Mouse (Mus musculus) kidney, embryonic 14.5 days (tissue): ENCODE results near the gene Arnt2. TPM values are rescaled to one million over a fixed set of nuclear protein-coding genes. Genes with fewer than 3 reads are reported as not detected.
A peak's percentile ranks its signal among the peaks of the same experiment; 100 is the strongest.

Source experiments
- ATAC-seq: fragments of 200-750 bp; cut with Nextera tagmentation; 2 replicates; pipeline ENCODE4 v1.8.0; 2017; ENCODE audit warnings: moderate number of reproducible peaks, mild to moderate bottlenecking, moderate TSS enrichment, moderate library complexity; ENCODE audit not compliant: low FRiP score, low TSS enrichment
- H3K27ac ChIP-seq: fragments of 300-500 bp; sonication (generic); 2 replicates; pipeline ENCODE4 v1.5.1; 2014; ENCODE audit warnings: low read depth, mild to moderate bottlenecking, low read length, moderate library complexity, mixed read lengths
- H3K27me3 ChIP-seq: fragments of 300-500 bp; sonication (generic); 2 replicates; pipeline ENCODE4 v1.6.1; 2014; ENCODE audit warnings: mild to moderate bottlenecking, low read length; ENCODE audit not compliant: control insufficient read depth, insufficient read depth
- H3K36me3 ChIP-seq: fragments of 300-500 bp; sonication (generic); 2 replicates; pipeline ENCODE4 v1.6.1; 2014; ENCODE audit warnings: low read length, mixed read lengths; ENCODE audit not compliant: control insufficient read depth, insufficient read depth
- H3K4me1 ChIP-seq: fragments of 300-500 bp; sonication (generic); 2 replicates; pipeline ENCODE4 v1.6.1; 2014; ENCODE audit warnings: low read length, mixed read lengths; ENCODE audit not compliant: control insufficient read depth, insufficient read depth
- H3K4me2 ChIP-seq: fragments of 300-500 bp; sonication (generic); replicated peaks from 2 replicates; pipeline ENCODE4 v1.6.1; 2014; ENCODE audit warnings: low read depth, mild to moderate bottlenecking, low read length
- H3K4me3 ChIP-seq: fragments of 300-500 bp; sonication (generic); 2 replicates; pipeline ENCODE4 v1.5.1; 2014; ENCODE audit warnings: mild to moderate bottlenecking, low read length
- H3K9ac ChIP-seq: fragments of 300-500 bp; sonication (generic); 2 replicates; pipeline ENCODE4 v1.6.1; 2014; ENCODE audit warnings: low read depth, mild to moderate bottlenecking, low read length, moderate library complexity
- H3K9me3 ChIP-seq: fragments of 300-500 bp; sonication (generic); 2 replicates; pipeline ENCODE4 v1.6.1; 2016; ENCODE audit warnings: low read length; ENCODE audit not compliant: control insufficient read depth
- WGBS: fragments of 180-500 bp; shearing (Covaris S2); extraction: QIAGEN DNeasy Blood & Tissue Kit; methylation state at CpG from one replicate; pipeline ENCODE4 v1.1.7; 2014; 5-methylcytosine and 5-hydroxymethylcytosine counted together
- polyA plus RNA-seq: library from polyadenylated mRNA; unstranded; fragments of >200 nt; fragmentation: Nextera tagmentation; extraction: Ambion mirVana; gene quantifications from 2 replicates; pipeline ENCODE4 v1.2.1, GENCODE M21; 2014

Gene Arnt2
- polyA plus RNA-seq, 1 experiment from 2014 or later = 10.5 TPM

DNA sequence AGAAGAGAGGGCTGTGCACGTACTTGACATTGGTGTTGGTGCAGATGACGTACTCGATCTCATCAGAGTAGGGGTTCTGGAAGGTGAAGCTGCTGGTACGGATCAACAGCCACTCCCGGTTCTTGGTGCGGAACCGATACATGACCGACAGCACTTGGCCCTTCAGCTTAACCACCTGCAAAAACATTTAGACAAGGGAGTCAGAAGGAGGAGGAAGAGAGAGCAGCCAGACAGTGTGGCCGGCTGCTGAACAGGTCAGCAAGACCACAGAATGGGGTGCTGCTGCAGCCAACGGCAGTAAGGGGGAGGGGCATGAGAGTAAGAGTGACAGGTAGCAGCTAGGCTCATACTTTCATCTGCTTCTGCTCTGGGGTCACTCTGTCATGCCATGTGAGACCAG lies 134.7 kb downstream of the Arnt2 start:
- no peak overlapping the region for H3K27ac ChIP-seq
- no peak overlapping the region for H3K9ac ChIP-seq
- no peak overlapping the region for H3K4me3 ChIP-seq
- H3K27me3 ChIP-seq = no peaks in the 10 kb centered on the region
- H3K4me2 ChIP-seq = no peak overlapping the region
- H3K9me3 ChIP-seq = no peaks in the 10 kb centered on the region
- no peaks in the 10 kb centered on the region for H3K4me1 ChIP-seq
- peak; percentile 74 for ATAC-seq
- H3K36me3 ChIP-seq = no peaks in the 10 kb centered on the region
- 49% methylated on average over 10 of the region's 10 CpGs for WGBS

DNA sequence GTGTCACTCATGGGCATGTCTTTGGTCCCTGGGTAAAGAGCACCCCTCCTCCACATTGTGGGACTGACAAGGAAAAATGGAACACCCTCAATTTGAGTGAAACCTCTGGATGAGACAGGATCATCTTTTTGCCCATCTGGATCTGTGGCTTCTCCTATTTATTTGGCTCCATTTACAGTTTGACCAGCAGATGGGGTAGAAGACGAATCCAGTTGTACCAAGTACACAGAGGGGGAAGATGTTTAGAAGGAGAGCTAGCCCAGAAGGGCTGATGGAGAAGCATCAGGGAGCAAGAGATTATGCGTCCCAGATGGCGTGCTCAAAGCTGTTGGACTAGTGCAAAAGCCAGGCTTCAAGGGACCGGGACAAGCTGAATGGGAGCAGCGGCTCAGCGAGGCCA lies 136.0 kb downstream of the Arnt2 start:
- ATAC-seq = no peak
- H3K27ac ChIP-seq = no peak overlapping the region
- no peaks in the 10 kb centered on the region for H3K36me3 ChIP-seq

DNA sequence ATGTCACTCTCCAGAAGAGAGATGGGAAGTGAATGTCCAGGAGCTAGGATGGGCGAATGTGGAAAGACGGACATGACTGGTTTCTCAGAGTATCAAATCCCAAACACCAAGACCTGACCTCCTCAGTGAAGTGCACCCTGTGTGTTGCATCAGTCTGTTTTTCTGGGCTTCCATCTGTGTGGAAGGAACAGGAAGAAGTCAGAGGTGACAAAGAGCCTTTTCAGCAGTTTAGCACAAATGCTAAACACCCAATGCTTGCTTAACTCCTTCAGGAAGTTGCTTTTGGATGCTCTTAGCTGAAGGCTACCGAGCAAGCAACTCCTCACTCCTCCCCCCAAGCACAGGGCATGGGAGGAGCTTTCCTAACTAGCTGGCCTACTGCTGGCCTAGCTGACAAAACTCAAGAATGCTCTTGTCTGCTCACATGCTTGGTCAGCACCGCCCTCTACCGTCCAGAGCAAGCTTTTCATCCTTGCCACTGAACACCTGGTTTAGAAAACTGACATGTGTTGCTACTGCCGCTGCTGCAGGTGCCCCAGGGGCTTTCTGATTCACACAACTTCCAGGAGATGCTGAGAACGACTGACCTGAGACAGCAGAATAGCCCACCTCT lies 137.7 kb downstream of the Arnt2 start:
- H3K4me1 ChIP-seq = no peaks in the 10 kb centered on the region
- peak; percentile 86 for ATAC-seq
- no peak overlapping the region for H3K4me3 ChIP-seq
- H3K27me3 ChIP-seq = no peaks in the 10 kb centered on the region
- H3K9me3 ChIP-seq = no peaks in the 10 kb centered on the region
- 29% methylated on average over 7 of the region's 7 CpGs for WGBS
- no peak overlapping the region for H3K9ac ChIP-seq
- H3K36me3 ChIP-seq = no peaks in the 10 kb centered on the region; the same call in 1 of the 2 replicates
- H3K27ac ChIP-seq = no peak overlapping the region
- H3K4me2 ChIP-seq = no peak overlapping the region

More for the DNA sequence above, 136.0 kb downstream of the Arnt2 start:
- Histone ChIP-seq H3K4me1 (no peaks in the 10 kb centered on the region), H3K9ac (no peak overlapping the region), H3K4me2 (no peak overlapping the region), H3K4me3 (no peak overlapping the region), H3K27me3 (no peaks in the 10 kb centered on the region), H3K9me3 (no peaks in the 10 kb centered on the region)
- WGBS = 93% methylated on average over 6 of the region's 6 CpGs

DNA sequence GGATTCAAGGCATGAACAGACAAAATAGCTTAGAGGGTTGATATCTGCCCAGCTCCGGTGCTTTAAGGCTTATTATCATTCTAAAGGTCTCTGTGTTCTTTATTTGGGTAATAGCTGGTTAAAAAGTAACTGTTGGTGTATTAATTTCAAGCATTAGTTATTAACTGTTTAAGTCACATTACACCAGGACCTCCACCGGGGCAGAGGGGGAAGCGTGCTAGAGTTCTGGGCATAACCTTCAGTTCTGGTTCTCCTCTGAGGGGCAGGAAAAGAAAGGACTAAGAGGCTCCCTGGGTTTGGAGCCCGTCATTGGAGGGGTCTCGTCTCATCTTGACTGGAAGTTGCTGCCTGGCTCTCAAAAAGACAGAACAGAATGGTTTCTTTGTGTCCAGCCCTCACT lies 138.5 kb downstream of the Arnt2 start:
- no peaks in the 10 kb centered on the region for H3K4me1 ChIP-seq
- 79% methylated on average over 5 of the region's 5 CpGs for WGBS
- no peaks in the 10 kb centered on the region for H3K27me3 ChIP-seq
- no peak overlapping the region for H3K4me3 ChIP-seq
- no peaks in the 10 kb centered on the region for H3K9me3 ChIP-seq
- H3K9ac ChIP-seq = no peak overlapping the region
- no peak overlapping the region for H3K27ac ChIP-seq
- ATAC-seq = no peak
- H3K4me2 ChIP-seq = no peak overlapping the region
- H3K36me3 ChIP-seq = peaks cover 5% of the 10 kb centered on the region; the same call in 1 of the 2 replicates

DNA sequence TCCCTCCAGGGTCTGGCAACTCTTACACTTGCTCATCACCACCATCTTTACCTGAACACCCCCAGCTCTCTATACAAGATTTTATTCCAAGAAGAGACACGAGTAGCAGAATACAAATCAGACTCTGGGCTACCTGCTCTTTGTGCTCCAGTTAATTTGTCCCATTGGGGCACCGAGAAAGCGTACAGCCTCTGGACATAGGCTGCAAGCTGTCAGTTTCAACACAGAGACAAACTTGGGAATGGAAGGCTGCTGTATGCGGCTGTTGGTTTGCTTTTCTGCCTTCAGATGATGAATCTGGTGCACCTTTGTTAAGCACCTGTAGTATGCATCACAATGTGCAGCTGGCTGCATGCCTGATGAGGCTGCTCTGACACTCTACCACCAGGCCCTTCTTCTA lies 146.5 kb downstream of the Arnt2 start:
- Histone ChIP-seq H3K27me3 (no peaks in the 10 kb centered on the region), H3K27ac (no peak overlapping the region), H3K4me2 (no peak overlapping the region), H3K36me3 (peaks cover 12% of the 10 kb centered on the region), H3K4me1 (no peaks in the 10 kb centered on the region), H3K4me3 (no peak overlapping the region), H3K9me3 (no peaks in the 10 kb centered on the region), H3K9ac (no peak overlapping the region)
- ATAC-seq = no peak
- WGBS = 88% methylated on average over 4 of the region's 4 CpGs

DNA sequence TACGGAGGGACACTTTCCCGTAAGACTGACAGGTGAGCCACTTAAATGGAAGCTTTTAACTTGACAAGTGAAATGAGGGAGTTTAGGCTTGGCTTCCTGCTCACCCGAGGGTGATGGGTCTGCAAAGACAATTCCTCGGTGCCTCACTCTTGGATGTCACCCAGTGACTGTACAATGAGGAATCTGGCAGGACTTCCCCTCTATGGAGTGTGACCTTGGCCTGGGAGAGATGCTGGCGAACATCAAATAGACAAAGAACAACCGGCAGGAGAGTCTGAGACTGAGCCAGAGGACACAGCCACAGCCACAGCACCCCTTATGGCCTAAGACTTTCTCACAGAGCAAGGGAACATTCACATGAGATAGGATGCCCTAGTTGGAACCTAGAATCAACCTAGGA lies 148.6 kb downstream of the Arnt2 start:
- Histone ChIP-seq H3K9ac (no peak overlapping the region), H3K27ac (no peak overlapping the region), H3K9me3 (no peaks in the 10 kb centered on the region), H3K36me3 (peaks cover 7% of the 10 kb centered on the region), H3K4me2 (no peak overlapping the region), H3K27me3 (no peaks in the 10 kb centered on the region), H3K4me3 (no peak overlapping the region), H3K4me1 (no peaks in the 10 kb centered on the region)
- no peak for ATAC-seq
- WGBS = 78% methylated on average over 6 of the region's 6 CpGs

DNA sequence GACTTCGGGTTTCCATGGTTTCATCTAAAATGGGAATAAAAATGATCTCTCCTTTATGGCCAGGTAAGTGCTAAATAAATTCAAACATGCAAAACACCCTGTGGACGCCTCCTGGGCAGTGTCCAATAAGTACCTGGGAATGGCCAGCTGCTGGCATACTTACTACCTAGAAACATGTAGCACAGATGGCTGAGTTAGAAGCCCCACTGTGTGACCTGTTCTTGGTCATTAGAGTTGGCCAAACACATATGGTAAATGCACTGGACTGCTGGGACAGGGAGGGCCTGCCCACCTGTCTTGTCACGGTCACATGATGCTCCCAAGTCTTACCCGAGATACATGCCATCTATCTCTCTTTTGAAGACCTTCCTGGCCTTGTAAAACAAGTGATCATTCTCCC lies 149.6 kb downstream of the Arnt2 start:
- Histone ChIP-seq H3K36me3 (peaks cover 3% of the 10 kb centered on the region; the same call in 1 of the 2 replicates), H3K27me3 (no peaks in the 10 kb centered on the region), H3K9ac (no peak overlapping the region), H3K27ac (no peak overlapping the region), H3K4me2 (no peak overlapping the region), H3K4me1 (no peaks in the 10 kb centered on the region), H3K9me3 (no peaks in the 10 kb centered on the region), H3K4me3 (no peak overlapping the region)
- WGBS = 86% methylated on average over 4 of the region's 4 CpGs
- no peak for ATAC-seq

DNA sequence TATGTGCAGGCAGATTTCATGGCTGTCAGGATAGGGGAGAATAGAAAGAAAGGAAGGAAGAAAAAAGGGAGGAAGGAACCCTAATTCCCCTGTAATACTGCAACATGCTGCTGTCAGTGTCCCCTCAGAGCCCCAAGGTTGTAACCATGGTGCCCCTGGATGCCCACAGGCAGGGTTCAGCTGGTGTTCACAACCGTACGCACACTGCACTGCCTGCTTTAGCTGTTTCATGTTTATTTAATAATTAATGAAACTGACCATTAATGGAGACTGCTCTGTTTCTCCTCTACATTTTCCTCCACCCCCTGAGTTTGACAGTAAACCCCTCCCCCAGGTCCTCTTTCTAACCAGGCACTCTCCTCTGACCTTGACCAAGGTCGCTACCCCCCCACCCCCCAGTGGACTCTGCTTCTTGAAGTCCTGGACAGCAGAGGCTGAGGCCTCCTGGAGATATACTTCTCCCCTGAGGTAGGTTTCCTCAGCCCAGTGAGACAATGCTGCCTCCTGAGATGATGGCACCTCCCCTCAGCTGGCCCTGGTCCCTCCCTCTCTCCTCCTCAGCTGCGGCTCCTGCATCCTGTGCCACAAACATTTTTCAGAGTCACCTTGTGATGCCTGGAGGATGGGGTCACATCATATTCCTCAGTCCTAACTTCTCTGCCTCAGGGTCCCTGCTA lies 150.5 kb downstream of the Arnt2 start:
- whole genome bisulfite sequencing = 60% methylated on average over 4 of the region's 4 CpGs
- Histone ChIP-seq H3K4me3 (no peak overlapping the region), H3K27ac (no peak overlapping the region), H3K36me3 (peaks cover 3% of the 10 kb centered on the region; the same call in 1 of the 2 replicates), H3K9me3 (no peaks in the 10 kb centered on the region), H3K9ac (no peak overlapping the region), H3K4me1 (no peaks in the 10 kb centered on the region), H3K27me3 (no peaks in the 10 kb centered on the region), H3K4me2 (no peak overlapping the region)
- ATAC-seq = 0 out of 2 replicates have a peak, but pooled peaks have one; percentile 16

DNA sequence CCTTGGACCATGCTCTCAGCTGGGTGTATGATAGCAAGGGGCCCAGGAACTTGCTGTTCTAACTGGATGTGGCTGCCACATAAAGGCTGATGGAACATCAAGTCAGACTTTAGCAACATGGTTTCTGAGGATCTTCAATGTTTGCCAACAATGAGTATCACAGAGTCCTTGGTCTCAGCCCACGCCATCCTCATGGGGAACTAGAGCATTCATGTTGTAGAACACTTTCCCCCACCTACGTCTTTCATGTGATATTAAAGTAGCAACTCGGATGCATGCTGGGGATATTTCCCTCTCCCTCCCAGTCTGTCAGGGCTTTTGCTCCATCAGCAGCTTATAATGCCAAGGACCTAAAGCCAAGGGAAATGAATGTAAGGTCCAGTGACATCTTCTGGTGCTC lies 153.3 kb downstream of the Arnt2 start:
- no peaks in the 10 kb centered on the region for H3K9me3 ChIP-seq
- ATAC-seq = no peak
- H3K9ac ChIP-seq = no peak overlapping the region
- no peaks in the 10 kb centered on the region for H3K36me3 ChIP-seq
- no peak overlapping the region for H3K27ac ChIP-seq
- H3K27me3 ChIP-seq = no peaks in the 10 kb centered on the region
- WGBS = 98% methylated on average over 3 of the region's 3 CpGs
- H3K4me1 ChIP-seq = no peaks in the 10 kb centered on the region
- H3K4me2 ChIP-seq = no peak overlapping the region
- no peak overlapping the region for H3K4me3 ChIP-seq
